Mouse (Mus musculus): Measurements from ENCODE around the gene Iqck. TPM values are rescaled to one million over a fixed set of nuclear protein-coding genes. Genes with fewer than 3 reads are reported as not detected.

Gene Iqck
- total RNA-seq, 2 experiments from 2014 or later: 0.44 to 0.64 TPM

GRCm38 (mm10) chr7:118979121-118979520 lies 123.6 kb downstream of the Iqck start:
- intact Hi-C loops (cut with DNase I): no loop called here
- no peak for DNase-seq (ENCODE audit: low spot score)

GRCm38 (mm10) chr7:118979708-118980107 lies 124.2 kb downstream of the Iqck start:
- intact Hi-C loops (cut with DNase I): no loop called here
- no peak for DNase-seq (ENCODE audit: low spot score)

- intact Hi-C loops (cut with DNase I): no loop called here
- no peak for DNase-seq (ENCODE audit: low spot score)
Observed at GRCm38 (mm10) chr7:118981346-118981745, 125.8 kb downstream of the Iqck start.

GRCm38 (mm10) chr7:118981831-118982230 lies 126.3 kb downstream of the Iqck start:
- no peak for DNase-seq (ENCODE audit: low spot score)
- intact Hi-C loops (cut with DNase I): no loop called here

GRCm38 (mm10) chr7:118982586-118982985 lies 127.0 kb downstream of the Iqck start:
- intact Hi-C loops (cut with DNase I): no loop called here
- no peak for DNase-seq (ENCODE audit: low spot score)

GRCm38 (mm10) chr7:118983961-118984360 lies 128.4 kb downstream of the Iqck start:
- no peak for DNase-seq (ENCODE audit: low spot score)
- intact Hi-C loops (cut with DNase I): no loop called here

GRCm38 (mm10) chr7:118985786-118986185 lies 130.2 kb downstream of the Iqck start:
- no peak for DNase-seq (ENCODE audit: low spot score)

GRCm38 (mm10) chr7:118986369-118986768 lies 130.8 kb downstream of the Iqck start:
- DNase-seq (ENCODE audit: low spot score): no peak
- intact Hi-C loops (cut with DNase I): no loop called here

More at GRCm38 (mm10) chr7:118985786-118986185, 130.2 kb downstream of the Iqck start:
- intact Hi-C loops (cut with DNase I): no loop called here

- intact Hi-C loops (cut with DNase I): no loop called here
- DNase-seq (ENCODE audit: low spot score): no peak
Observed at GRCm38 (mm10) chr7:118989275-118989856, 133.8 kb downstream of the Iqck start.

- intact Hi-C loops (cut with DNase I): loop anchor here (5.0 to 10.0 kb wide), 3 partner anchors 58 to 395 kb away; partner anchors contain the start of gene Tmc5
- no peak for DNase-seq (ENCODE audit: low spot score)
Observed at GRCm38 (mm10) chr7:118990282-118990681, 134.7 kb downstream of the Iqck start.

GRCm38 (mm10) chr7:118991341-118991884 lies 135.9 kb downstream of the Iqck start:
- intact Hi-C loops (cut with DNase I): loop anchor here (5.0 to 10.0 kb wide), 3 partner anchors 59 to 397 kb away; partner anchors contain the start of gene Tmc5
- DNase-seq (ENCODE audit: low spot score): no peak

- intact Hi-C loops (cut with DNase I): loop anchor here (5.0 to 10.0 kb wide), 3 partner anchors 60 to 397 kb away; partner anchors contain the start of gene Tmc5
- no peak for DNase-seq (ENCODE audit: low spot score)
Observed at GRCm38 (mm10) chr7:118992080-118992560, 136.6 kb downstream of the Iqck start.

- intact Hi-C loops (cut with DNase I): loop anchor here (5.0 to 10.0 kb wide), 3 partner anchors 61 to 398 kb away; partner anchors contain the start of gene Tmc5
- no peak for DNase-seq (ENCODE audit: low spot score)
Observed at GRCm38 (mm10) chr7:118992623-118993405, 137.3 kb downstream of the Iqck start.

GRCm38 (mm10) chr7:118993597-118994230 lies 138.2 kb downstream of the Iqck start:
- intact Hi-C loops (cut with DNase I): loop anchor here (5.0 to 10.0 kb wide), 3 partner anchors 61 to 399 kb away; partner anchors contain the start of gene Tmc5
- DNase-seq (ENCODE audit: low spot score): no peak

GRCm38 (mm10) chr7:118994231-118994842 lies 138.8 kb downstream of the Iqck start:
- intact Hi-C loops (cut with DNase I): loop anchor here (5.0 to 10.0 kb wide), 3 partner anchors 62 to 400 kb away; partner anchors contain the start of gene Tmc5
- no peak for DNase-seq (ENCODE audit: low spot score)

GRCm38 (mm10) chr7:118995007-118995406 lies 139.5 kb downstream of the Iqck start, which contains the start of gene Gprc5b:
Gprc5b (minus strand) TSS chr7:118995211.
- peak; percentile 80 for DNase-seq (ENCODE audit: low spot score)
- intact Hi-C loops (cut with DNase I): loop anchor here (10.0 kb wide), 1 partner anchor 400 kb away; the partner anchor contains the start of gene Tmc5

- DNase-seq (ENCODE audit: low spot score): no peak
- intact Hi-C loops (cut with DNase I): loop anchor here (1.0 to 10.0 kb wide), 2 partner anchors 229 to 401 kb away; partner anchors contain the start of gene Tmc5
Observed at GRCm38 (mm10) chr7:118995671-118996070, 140.1 kb downstream of the Iqck start.

GRCm38 (mm10) chr7:118996137-118996837 lies 140.7 kb downstream of the Iqck start:
- DNase-seq (ENCODE audit: low spot score): peak; percentile 60
- intact Hi-C loops (cut with DNase I): loop anchor here (1.0 to 10.0 kb wide), 2 partner anchors 230 to 401 kb away; partner anchors contain the start of gene Tmc5
